Mouse (Mus musculus) gastrocnemius, adult 18-20 months (tissue): ENCODE measurements around the gene Gm49358. TPM values are rescaled to one million over a fixed set of nuclear protein-coding genes. Genes with fewer than 3 reads are reported as not detected.

Experiments
- DNase-seq: peaks from one replicate; pipeline ENCODE4 v3.0.0; 2021; ENCODE audit warnings: low spot score
- total RNA-seq, 2 experiments: library from RNA; stranded (reverse); gene quantifications; 2 replicates each; pipeline ENCODE4 v1.2.3; 2021

Gm49358 gene
- total RNA-seq, 2 experiments from 2014 or later: 20.6 to 24.9 TPM

GRCm38 (mm10) chr10:86777614-86778319 lies 14.0 kb downstream of the Gm49358 start:
- no peak for DNase-seq

GRCm38 (mm10) chr10:86778398-86779116 lies 14.8 kb downstream of the Gm49358 start, which contains the start of gene Nt5dc3:
Nt5dc3 (plus strand) TSS chr10:86779005.
- peak; percentile 98 for DNase-seq

- peak; percentile 41 for DNase-seq
Observed at GRCm38 (mm10) chr10:86779117-86779755, 15.5 kb downstream of the Gm49358 start.

- no peak for DNase-seq
Observed at GRCm38 (mm10) chr10:86779816-86780500, 16.2 kb downstream of the Gm49358 start.

GRCm38 (mm10) chr10:86781641-86782040 lies 17.9 kb downstream of the Gm49358 start:
- no peak for DNase-seq

GRCm38 (mm10) chr10:86782656-86783055 lies 18.9 kb downstream of the Gm49358 start:
- DNase-seq: no peak

GRCm38 (mm10) chr10:86783561-86783960 lies 19.8 kb downstream of the Gm49358 start:
- no peak for DNase-seq

- no peak for DNase-seq
Observed at GRCm38 (mm10) chr10:86784126-86784675, 20.4 kb downstream of the Gm49358 start.

- no peak for DNase-seq
Observed at GRCm38 (mm10) chr10:86785396-86785795, 21.6 kb downstream of the Gm49358 start.

GRCm38 (mm10) chr10:86786083-86786482 lies 22.3 kb downstream of the Gm49358 start:
- no peak for DNase-seq

GRCm38 (mm10) chr10:86788193-86788592 lies 24.4 kb downstream of the Gm49358 start:
- DNase-seq: no peak

GRCm38 (mm10) chr10:86789146-86789672 lies 25.4 kb downstream of the Gm49358 start:
- no peak for DNase-seq

GRCm38 (mm10) chr10:86791507-86792184 lies 27.9 kb downstream of the Gm49358 start:
- DNase-seq: no peak

GRCm38 (mm10) chr10:86793509-86793951 lies 29.8 kb downstream of the Gm49358 start:
- DNase-seq: no peak

- no peak for DNase-seq
Observed at GRCm38 (mm10) chr10:86794196-86794595, 30.4 kb downstream of the Gm49358 start.

GRCm38 (mm10) chr10:86794794-86795535 lies 31.2 kb downstream of the Gm49358 start:
- DNase-seq: peak; percentile 81

- DNase-seq: no peak
Observed at GRCm38 (mm10) chr10:86796073-86796741, 32.4 kb downstream of the Gm49358 start.

GRCm38 (mm10) chr10:86807362-86807761 lies 43.6 kb downstream of the Gm49358 start:
- DNase-seq: no peak
